Mouse (Mus musculus) embryonic facial prominence, embryonic 14.5 days (tissue): ENCODE results near the gene Slc2a13. TPM values are rescaled to one million over a fixed set of nuclear protein-coding genes. Genes with fewer than 3 reads are reported as not detected.

Source experiments
- ATAC-seq: fragments of 200-750 bp; cut with Nextera tagmentation; 2 replicates; pipeline ENCODE4 v1.8.0; 2017; ENCODE audit warnings: low read depth, moderate number of reproducible peaks, moderate TSS enrichment
- DNase-seq: peaks from one replicate; pipeline ENCODE4 v3.0.0-alpha.2; 2015; ENCODE audit warnings: low spot score
- H3K27ac ChIP-seq: fragments of 300-500 bp; sonication (generic); replicated peaks from 2 replicates; pipeline ENCODE4 v1.5.1; 2014; ENCODE audit warnings: low read depth, mild to moderate bottlenecking, low read length, moderate library complexity
- H3K27me3 ChIP-seq: fragments of 300-500 bp; sonication (generic); replicated peaks from 2 replicates; pipeline ENCODE4 v1.6.1; 2014; ENCODE audit warnings: low read length; ENCODE audit not compliant: control insufficient read depth, insufficient read depth
- H3K36me3 ChIP-seq: fragments of 300-500 bp; sonication (generic); 2 replicates; pipeline ENCODE4 v1.6.1; 2014; ENCODE audit warnings: low read length, mixed read lengths; ENCODE audit not compliant: control insufficient read depth, insufficient read depth
- H3K4me1 ChIP-seq: fragments of 300-500 bp; sonication (generic); 2 replicates; pipeline ENCODE4 v1.6.1; 2014; ENCODE audit warnings: antibody characterized with exemption, low read length; ENCODE audit not compliant: control insufficient read depth, insufficient read depth
- H3K4me2 ChIP-seq: fragments of 300-500 bp; sonication (generic); 2 replicates; pipeline ENCODE4 v1.6.1; 2014; ENCODE audit warnings: low read depth, mild to moderate bottlenecking, low read length, moderate library complexity, mixed read lengths
- H3K4me3 ChIP-seq: fragments of 300-500 bp; sonication (generic); 2 replicates; pipeline ENCODE4 v1.5.1; 2014; ENCODE audit warnings: low read depth, mild to moderate bottlenecking, low read length
- H3K9ac ChIP-seq: fragments of 300-500 bp; sonication (generic); 2 replicates; pipeline ENCODE4 v1.6.1; 2014; ENCODE audit warnings: low read depth, mild to moderate bottlenecking, low read length, moderate library complexity, mixed read lengths
- H3K9me3 ChIP-seq: fragments of 300-500 bp; sonication (generic); 2 replicates; pipeline ENCODE4 v1.6.1; 2016; ENCODE audit warnings: low read length; ENCODE audit not compliant: control insufficient read depth
- WGBS: fragments of 180-500 bp; shearing (Covaris S2); extraction: QIAGEN DNeasy Blood & Tissue Kit; methylation state at CpG from one replicate; pipeline ENCODE4 v1.1.7; 2014; 5-methylcytosine and 5-hydroxymethylcytosine counted together
- polyA plus RNA-seq: library from polyadenylated mRNA; unstranded; fragments of >200 nt; fragmentation: Nextera tagmentation; extraction: Ambion mirVana; gene quantifications from 2 replicates; pipeline ENCODE4 v1.2.1, GENCODE M21; 2014

Gene Slc2a13
- polyA plus RNA-seq, 1 experiment from 2014 or later = 3.9 TPM

GRCm38 (mm10) chr15:91572421-91573069 is 516 bp downstream of the Slc2a13 start:
- DNase-seq = no peak
- H3K4me1 ChIP-seq = peaks cover 5% of the 10 kb centered on the region; the same call in 1 of the 2 replicates
- 0% methylated on average over 20 of the region's 91 CpGs for WGBS
- peak overlapping the region; percentile 78 for H3K4me3 ChIP-seq
- peak overlapping the region; percentile 84 for H3K9ac ChIP-seq
- peak; percentile 88 for ATAC-seq
- H3K9me3 ChIP-seq = no peaks in the 10 kb centered on the region
- peaks cover 3% of the 10 kb centered on the region; the same call in 1 of the 2 replicates for H3K27me3 ChIP-seq
- H3K4me2 ChIP-seq = peak overlapping the region; percentile 97
- no peaks in the 10 kb centered on the region for H3K36me3 ChIP-seq
- peak overlapping the region; percentile 63 for H3K27ac ChIP-seq

DNA sequence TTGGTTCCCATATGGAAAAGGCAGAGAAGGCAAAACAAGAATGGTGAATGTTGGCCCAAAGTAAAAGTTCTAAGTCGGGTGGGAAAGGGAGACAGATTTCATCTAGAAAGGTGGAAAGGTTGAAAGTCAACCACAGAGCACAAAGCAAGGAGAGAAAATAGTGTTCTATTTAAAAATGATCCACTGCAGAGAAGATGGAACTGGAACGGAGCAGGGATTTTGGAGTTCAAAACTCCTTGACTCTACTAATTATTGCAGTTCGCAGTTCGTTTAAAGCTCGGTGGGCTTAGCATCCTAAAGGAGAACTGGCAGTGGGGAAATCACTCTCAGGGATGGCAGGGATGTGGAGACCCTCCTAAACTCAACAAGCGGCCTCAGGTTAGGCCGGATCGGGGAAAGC is 1.1 kb downstream of the Slc2a13 start:
- Histone ChIP-seq H3K27me3 (peaks cover 3% of the 10 kb centered on the region; the same call in 1 of the 2 replicates), H3K36me3 (no peaks in the 10 kb centered on the region), H3K4me1 (peaks cover 5% of the 10 kb centered on the region; the same call in 1 of the 2 replicates), H3K4me2 (peak overlapping the region; percentile 97), H3K27ac (no peak overlapping the region), H3K9ac (peak overlapping the region; percentile 84), H3K4me3 (peak overlapping the region; percentile 78), H3K9me3 (no peaks in the 10 kb centered on the region)
- ATAC-seq = no peak
- WGBS = 6% methylated on average over 8 of the region's 8 CpGs
- no peak for DNase-seq

- Histone ChIP-seq H3K9ac (no peak overlapping the region), H3K4me2 (no peak overlapping the region), H3K4me1 (peaks cover 5% of the 10 kb centered on the region; the same call in 1 of the 2 replicates), H3K27ac (no peak overlapping the region), H3K9me3 (no peaks in the 10 kb centered on the region), H3K36me3 (no peaks in the 10 kb centered on the region), H3K4me3 (no peak overlapping the region), H3K27me3 (peaks cover 3% of the 10 kb centered on the region; the same call in 1 of the 2 replicates)
- WGBS = 79% methylated on average over 8 of the region's 8 CpGs
- ATAC-seq (no peak), DNase-seq (no peak)
Observed at GRCm38 (mm10) chr15:91566784-91567183, 6.3 kb downstream of the Slc2a13 start.

- WGBS = 90% methylated on average over 11 of the region's 11 CpGs
- H3K9ac ChIP-seq = no peak overlapping the region
- no peak for DNase-seq
- no peaks in the 10 kb centered on the region for H3K36me3 ChIP-seq
- no peak for ATAC-seq
- no peak overlapping the region for H3K27ac ChIP-seq
- H3K9me3 ChIP-seq = no peaks in the 10 kb centered on the region
- H3K4me2 ChIP-seq = no peak overlapping the region
- no peak overlapping the region for H3K4me3 ChIP-seq
- H3K27me3 ChIP-seq = no peaks in the 10 kb centered on the region
- H3K4me1 ChIP-seq = no peaks in the 10 kb centered on the region
Observed at GRCm38 (mm10) chr15:91565025-91565605, 7.9 kb downstream of the Slc2a13 start.

DNA sequence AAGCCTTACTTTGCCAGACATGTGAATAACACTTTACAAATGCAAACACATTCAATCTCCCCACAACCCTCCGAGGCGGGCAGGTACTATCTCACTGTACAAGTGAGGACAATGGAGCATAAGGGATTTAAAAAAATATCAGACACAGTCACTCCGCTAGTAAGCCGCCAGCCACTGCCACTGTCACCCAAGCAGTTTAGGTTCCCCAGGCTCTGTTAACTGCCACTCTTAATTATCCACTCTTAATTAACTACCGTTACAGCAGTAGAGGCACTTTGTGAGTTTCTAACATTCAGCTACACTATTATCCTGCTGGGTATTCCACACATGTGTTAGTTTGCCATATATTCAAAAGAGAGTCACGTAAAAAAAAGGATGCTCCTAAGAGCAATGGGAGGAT is 11.3 kb downstream of the Slc2a13 start:
- DNase-seq (no peak), ATAC-seq (no peak)
- Histone ChIP-seq H3K4me2 (no peak overlapping the region), H3K27me3 (no peaks in the 10 kb centered on the region), H3K27ac (no peak overlapping the region), H3K9me3 (no peaks in the 10 kb centered on the region), H3K9ac (no peak overlapping the region), H3K4me3 (no peak overlapping the region), H3K4me1 (no peaks in the 10 kb centered on the region), H3K36me3 (no peaks in the 10 kb centered on the region)
- 85% methylated on average over 6 of the region's 6 CpGs for WGBS

DNA sequence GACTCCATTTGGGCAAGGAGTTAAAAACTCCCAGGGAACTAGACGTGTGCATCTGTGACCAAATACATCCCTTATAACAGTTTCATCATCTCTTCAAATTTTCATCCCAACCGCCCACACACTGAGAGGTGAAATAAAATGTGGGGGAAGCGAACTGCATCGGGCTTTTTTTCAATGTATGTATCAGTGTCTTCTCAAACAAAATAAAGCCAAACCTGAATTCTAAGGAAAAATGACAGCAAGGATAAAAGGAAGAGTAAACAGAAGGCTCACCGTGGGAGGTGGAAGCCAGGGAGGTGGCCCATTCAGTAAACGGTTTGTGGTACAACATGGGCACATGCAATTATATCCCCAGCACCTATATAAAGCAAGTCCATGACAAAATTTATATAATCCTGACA is 17.7 kb downstream of the Slc2a13 start:
- Histone ChIP-seq H3K27ac (no peak overlapping the region), H3K4me3 (no peak overlapping the region), H3K4me2 (no peak overlapping the region), H3K9me3 (no peaks in the 10 kb centered on the region), H3K36me3 (no peaks in the 10 kb centered on the region), H3K9ac (no peak overlapping the region), H3K27me3 (no peaks in the 10 kb centered on the region), H3K4me1 (no peaks in the 10 kb centered on the region)
- no peak for ATAC-seq
- DNase-seq = no peak
- 88% methylated on average over 6 of the region's 6 CpGs for WGBS

- Histone ChIP-seq H3K4me2 (no peak overlapping the region), H3K36me3 (no peaks in the 10 kb centered on the region), H3K27me3 (no peaks in the 10 kb centered on the region), H3K4me1 (no peaks in the 10 kb centered on the region), H3K4me3 (no peak overlapping the region), H3K9ac (no peak overlapping the region), H3K27ac (no peak overlapping the region), H3K9me3 (no peaks in the 10 kb centered on the region)
- ATAC-seq (no peak), DNase-seq (peak; percentile 33)
- 52% methylated on average over 12 of the region's 12 CpGs for WGBS
Observed at GRCm38 (mm10) chr15:91548586-91549268, 24.3 kb downstream of the Slc2a13 start.

DNA sequence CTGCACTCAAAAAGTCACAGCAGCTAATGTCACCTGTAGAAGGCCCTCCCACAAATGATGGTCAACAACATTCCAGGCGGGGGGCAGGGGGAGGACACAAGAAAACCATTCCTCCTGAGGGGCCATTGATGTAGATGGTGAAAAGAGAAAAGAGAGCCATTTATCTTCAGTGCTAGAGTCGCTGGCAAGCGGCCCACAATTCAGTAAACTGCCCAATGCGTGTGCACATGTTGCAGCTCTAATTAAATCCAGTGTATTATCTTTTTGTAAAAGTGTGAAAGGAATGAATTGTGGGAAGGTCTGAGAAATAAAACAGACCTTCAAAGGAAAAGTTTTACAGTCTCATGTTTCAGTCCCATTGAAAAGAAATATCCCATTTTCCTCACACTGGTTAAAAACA is 28.5 kb downstream of the Slc2a13 start:
- no peaks in the 10 kb centered on the region for H3K27me3 ChIP-seq
- DNase-seq = no peak
- 64% methylated on average over 4 of the region's 4 CpGs for WGBS

More for the DNA sequence above, 28.5 kb downstream of the Slc2a13 start:
- H3K27ac ChIP-seq = no peak overlapping the region
- no peak overlapping the region for H3K9ac ChIP-seq
- H3K4me2 ChIP-seq = no peak overlapping the region
- H3K9me3 ChIP-seq = no peaks in the 10 kb centered on the region
- H3K36me3 ChIP-seq = no peaks in the 10 kb centered on the region
- no peak overlapping the region for H3K4me3 ChIP-seq
- H3K4me1 ChIP-seq = no peaks in the 10 kb centered on the region
- no peak for ATAC-seq
